Mouse (Mus musculus): Measurements from ENCODE around the gene Tcn2. TPM values are rescaled to one million over a fixed set of nuclear protein-coding genes. Genes with fewer than 3 reads are reported as not detected.

Gene Tcn2
- polyA plus RNA-seq (2012; rRNA removed): 28.0 and 31.7 TPM in 2 replicates

DNA sequence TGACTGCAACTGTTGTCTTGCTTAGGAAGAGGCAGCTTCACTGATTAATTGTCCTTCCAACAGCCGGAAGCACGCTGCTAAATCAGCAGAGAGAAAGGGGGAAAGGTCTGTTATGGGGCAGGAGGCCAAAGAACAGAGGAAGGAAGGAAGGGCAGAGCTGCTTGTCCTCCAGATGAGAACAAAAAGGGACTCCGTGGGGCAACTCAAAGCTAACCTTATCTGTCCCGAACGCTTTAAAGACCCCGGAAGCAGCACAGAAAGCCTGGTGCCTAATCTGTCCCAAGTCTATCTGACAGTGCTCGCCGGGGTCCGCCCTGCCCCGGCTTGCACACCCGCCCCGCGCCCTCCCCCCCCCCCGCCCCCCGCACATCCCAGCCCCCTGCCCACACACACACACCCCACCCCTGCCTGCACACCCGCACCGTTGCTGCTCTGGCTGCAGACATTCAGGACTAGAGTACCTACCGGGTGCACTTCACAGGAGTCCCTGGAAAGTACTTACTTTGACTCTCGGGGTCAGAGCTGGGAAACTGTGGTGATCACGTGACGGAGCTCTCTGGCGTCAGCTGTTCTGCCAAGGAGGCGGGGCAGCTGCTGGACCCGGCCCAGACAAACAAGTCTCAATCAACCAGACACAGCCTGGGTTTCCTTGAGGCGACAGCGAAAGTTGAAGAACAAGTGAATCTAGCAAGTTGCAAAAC lies at the start of gene Tcn2:
Tcn2 (minus strand) TSS at position 649 of the 701 bp plus-strand sequence.
- Histone ChIP-seq H3K4me3 (replicated peaks; ENCODE audit: insufficient read depth, low read depth, low read length) (peak within 1 kb of the TSS; percentile 19), H3K27me3 (ENCODE audit: control insufficient read depth, insufficient read depth, low read length) (no peaks in the 10 kb centered on the region), H3K4me1 (ENCODE audit: control insufficient read depth, insufficient read depth, low read length) (no peaks in the 10 kb centered on the region), H3K27ac (ENCODE audit: insufficient read depth, low read length) (no peak within 1 kb of the TSS)
- no peak for TF ChIP-seq CTCF (IDR thresholded peaks at IDR 0.05; ENCODE audit: borderline replicate concordance, insufficient read depth, low read depth, low read length)
- no peak for TF ChIP-seq POLR2A (IDR thresholded peaks at IDR 0.05; ENCODE audit: borderline replicate concordance, insufficient read depth, low read length)
- peak; percentile 36 to 45 for DNase-seq
- under 1% methylated on average over 26 of the region's 26 CpGs for WGBS

DNA sequence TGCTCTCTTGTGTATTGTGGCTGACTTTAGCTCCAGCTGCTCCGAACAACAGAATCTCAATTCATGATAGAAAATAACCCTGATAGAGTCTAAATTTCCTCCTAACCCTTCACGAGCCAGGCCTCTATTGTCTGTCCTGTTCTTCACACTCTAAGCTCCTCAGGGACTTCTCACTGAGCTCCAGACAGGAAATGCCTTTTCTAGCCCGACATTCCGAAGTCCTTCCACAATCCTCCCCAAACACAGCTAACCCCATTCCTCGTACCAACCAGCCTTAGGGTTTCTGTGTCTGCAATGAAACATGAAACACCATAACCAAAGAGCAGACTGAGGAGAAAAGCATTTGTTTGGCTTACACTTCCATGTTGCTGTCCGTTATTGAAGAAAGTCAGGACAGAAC lies 49.6 kb upstream of the Tcn2 start:
- 80% methylated on average over 6 of the region's 6 CpGs for WGBS
- H3K4me1 ChIP-seq (ENCODE audit: control insufficient read depth, insufficient read depth, low read length): no peaks in the 10 kb centered on the region
- H3K27ac ChIP-seq (ENCODE audit: insufficient read depth, low read length): no peak overlapping the region
- no peak for DNase-seq
- H3K4me3 ChIP-seq (replicated peaks; ENCODE audit: insufficient read depth, low read depth, low read length): no peak overlapping the region
- TF ChIP-seq CTCF (IDR thresholded peaks at IDR 0.05; ENCODE audit: borderline replicate concordance, insufficient read depth, low read depth, low read length) (no peak), POLR2A (IDR thresholded peaks at IDR 0.05; ENCODE audit: borderline replicate concordance, insufficient read depth, low read length) (no peak)
- H3K27me3 ChIP-seq (ENCODE audit: control insufficient read depth, insufficient read depth, low read length): no peaks in the 10 kb centered on the region; the same call in 1 of the 2 replicates

DNA sequence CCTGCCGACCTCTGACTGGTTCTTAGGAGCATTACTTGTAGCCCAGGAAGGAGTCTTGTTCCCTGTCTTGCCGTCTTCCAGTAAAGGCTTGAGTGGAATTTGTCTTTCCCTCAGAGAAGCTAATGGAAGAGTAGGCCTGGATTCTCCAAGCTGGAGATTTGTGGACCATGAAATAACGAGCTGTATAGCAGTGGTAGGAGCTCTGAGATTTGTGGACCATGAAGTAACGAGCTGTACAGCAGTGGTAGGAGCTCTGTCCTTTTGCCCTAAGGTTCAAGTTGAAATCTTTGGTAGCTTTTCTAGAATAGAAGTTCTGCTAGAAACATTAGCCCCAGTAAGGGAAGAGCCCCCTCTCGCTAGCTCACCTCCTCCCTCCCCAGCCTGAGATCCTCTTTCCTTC lies 46.5 kb upstream of the Tcn2 start:
- no peak overlapping the region for H3K4me3 ChIP-seq (replicated peaks; ENCODE audit: insufficient read depth, low read depth, low read length)
- no peak for DNase-seq
- no peak overlapping the region for H3K27ac ChIP-seq (ENCODE audit: insufficient read depth, low read length)
- 95% methylated on average over 5 of the region's 5 CpGs for WGBS
- TF ChIP-seq POLR2A (IDR thresholded peaks at IDR 0.05; ENCODE audit: borderline replicate concordance, insufficient read depth, low read length) (no peak), CTCF (IDR thresholded peaks at IDR 0.05; ENCODE audit: borderline replicate concordance, insufficient read depth, low read depth, low read length) (no peak)
- H3K4me1 ChIP-seq (ENCODE audit: control insufficient read depth, insufficient read depth, low read length): no peaks in the 10 kb centered on the region
- H3K27me3 ChIP-seq (ENCODE audit: control insufficient read depth, insufficient read depth, low read length): no peaks in the 10 kb centered on the region

GRCm38 (mm10) chr11:3976678-3977077 lies 44.7 kb upstream of the Tcn2 start, which contains the start of gene 4930556J24Rik:
TSS of gene 4930556J24Rik (minus strand) at chr11:3976778.
- Histone ChIP-seq H3K27ac (ENCODE audit: insufficient read depth, low read length) (no peak within 1 kb of the TSS), H3K27me3 (ENCODE audit: control insufficient read depth, insufficient read depth, low read length) (no peaks in the 10 kb centered on the region), H3K4me3 (replicated peaks; ENCODE audit: insufficient read depth, low read depth, low read length) (no peak within 1 kb of the TSS), H3K4me1 (ENCODE audit: control insufficient read depth, insufficient read depth, low read length) (no peaks in the 10 kb centered on the region)
- TF ChIP-seq CTCF (IDR thresholded peaks at IDR 0.05; ENCODE audit: borderline replicate concordance, insufficient read depth, low read depth, low read length): no peak
- no peak for TF ChIP-seq POLR2A (IDR thresholded peaks at IDR 0.05; ENCODE audit: borderline replicate concordance, insufficient read depth, low read length)
- DNase-seq: no peak
- 96% methylated on average over 6 of the region's 6 CpGs for WGBS

DNA sequence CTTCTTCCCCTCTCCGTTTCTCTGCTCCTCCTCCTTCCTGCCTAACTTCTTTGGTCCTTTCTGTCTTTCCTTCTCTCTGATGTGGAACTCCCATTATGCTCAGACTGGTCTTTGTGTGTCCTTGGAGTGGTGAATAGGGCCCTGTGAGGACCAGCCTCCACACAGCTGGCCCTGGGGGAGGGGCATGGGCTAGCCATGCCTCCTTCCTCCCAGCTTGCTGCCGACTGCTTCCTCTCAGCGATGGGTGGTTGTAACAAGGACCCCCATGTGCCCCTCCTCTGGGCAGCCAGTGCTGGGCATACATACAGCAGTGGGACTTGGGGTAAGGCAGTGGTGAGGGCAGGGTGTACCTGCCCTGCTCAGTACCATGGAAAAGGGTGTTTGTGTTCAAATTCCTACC lies 42.4 kb upstream of the Tcn2 start:
- no peaks in the 10 kb centered on the region; the same call in 1 of the 2 replicates for H3K27me3 ChIP-seq (ENCODE audit: control insufficient read depth, insufficient read depth, low read length)
- H3K27ac ChIP-seq (ENCODE audit: insufficient read depth, low read length): no peak overlapping the region
- 57% methylated on average over 3 of the region's 3 CpGs for WGBS
- TF ChIP-seq POLR2A (IDR thresholded peaks at IDR 0.05; ENCODE audit: borderline replicate concordance, insufficient read depth, low read length): no peak
- TF ChIP-seq CTCF (IDR thresholded peaks at IDR 0.05; ENCODE audit: borderline replicate concordance, insufficient read depth, low read depth, low read length): no peak
- no peak for DNase-seq
- H3K4me1 ChIP-seq (ENCODE audit: control insufficient read depth, insufficient read depth, low read length): no peaks in the 10 kb centered on the region
- no peak overlapping the region for H3K4me3 ChIP-seq (replicated peaks; ENCODE audit: insufficient read depth, low read depth, low read length)

DNA sequence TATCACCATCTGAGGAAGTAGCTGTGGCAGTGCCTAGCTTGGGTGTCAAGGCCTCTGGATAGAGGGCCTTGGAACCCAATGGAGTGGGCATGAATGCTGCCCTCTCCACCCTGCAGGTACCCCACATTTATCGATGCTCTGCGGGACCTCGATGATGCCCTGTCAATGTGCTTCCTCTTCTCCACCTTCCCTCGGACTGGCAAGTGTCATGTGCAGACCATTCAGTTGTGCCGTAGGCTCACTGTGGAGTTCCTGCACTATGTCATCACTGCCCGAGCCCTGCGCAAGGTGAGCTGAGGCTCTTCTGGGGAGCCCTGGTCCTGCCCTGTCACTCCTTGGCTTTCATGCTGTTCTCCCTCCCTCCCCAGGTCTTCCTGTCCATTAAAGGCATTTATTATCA lies 41.1 kb upstream of the Tcn2 start:
- Histone ChIP-seq H3K4me1 (ENCODE audit: control insufficient read depth, insufficient read depth, low read length) (no peaks in the 10 kb centered on the region), H3K27ac (ENCODE audit: insufficient read depth, low read length) (no peak overlapping the region), H3K27me3 (ENCODE audit: control insufficient read depth, insufficient read depth, low read length) (no peaks in the 10 kb centered on the region; the same call in 1 of the 2 replicates), H3K4me3 (replicated peaks; ENCODE audit: insufficient read depth, low read depth, low read length) (no peak overlapping the region)
- 91% methylated on average over 7 of the region's 7 CpGs for WGBS
- TF ChIP-seq POLR2A (IDR thresholded peaks at IDR 0.05; ENCODE audit: borderline replicate concordance, insufficient read depth, low read length): no peak
- TF ChIP-seq CTCF (IDR thresholded peaks at IDR 0.05; ENCODE audit: borderline replicate concordance, insufficient read depth, low read depth, low read length): no peak
- DNase-seq: no peak

DNA sequence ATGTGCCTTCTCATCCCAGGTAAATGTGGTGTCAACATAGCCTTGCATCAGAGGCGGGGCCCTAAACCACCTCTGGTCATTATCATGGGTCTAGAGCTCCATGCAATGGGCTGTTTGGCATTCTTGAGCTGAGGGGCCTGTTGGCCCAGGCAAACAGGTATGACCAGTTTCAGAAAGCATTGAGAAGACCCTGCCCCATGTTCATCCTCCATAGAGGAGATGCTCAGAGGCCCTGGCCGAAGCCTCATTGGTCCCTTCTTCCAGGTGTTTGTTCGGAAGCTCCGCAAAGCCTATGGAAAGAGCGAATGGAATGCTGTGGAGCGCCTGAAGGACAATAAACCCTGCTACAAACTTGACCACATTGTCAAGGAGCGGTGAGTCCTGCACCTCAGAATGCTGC lies 38.4 kb upstream of the Tcn2 start:
- peak in 1 of 2 experiments; percentile 2 for DNase-seq
- Histone ChIP-seq H3K27ac (ENCODE audit: insufficient read depth, low read length) (no peak overlapping the region), H3K4me3 (replicated peaks; ENCODE audit: insufficient read depth, low read depth, low read length) (no peak overlapping the region), H3K4me1 (ENCODE audit: control insufficient read depth, insufficient read depth, low read length) (no peaks in the 10 kb centered on the region; the same call in 1 of the 2 replicates), H3K27me3 (ENCODE audit: control insufficient read depth, insufficient read depth, low read length) (no peaks in the 10 kb centered on the region; the same call in 1 of the 2 replicates)
- WGBS: 97% methylated on average over 7 of the region's 7 CpGs
- no peak for TF ChIP-seq POLR2A (IDR thresholded peaks at IDR 0.05; ENCODE audit: borderline replicate concordance, insufficient read depth, low read length)
- no peak for TF ChIP-seq CTCF (IDR thresholded peaks at IDR 0.05; ENCODE audit: borderline replicate concordance, insufficient read depth, low read depth, low read length)

GRCm38 (mm10) chr11:3969837-3970236 lies 37.9 kb upstream of the Tcn2 start:
- no peak overlapping the region for H3K27ac ChIP-seq (ENCODE audit: insufficient read depth, low read length)
- TF ChIP-seq POLR2A (IDR thresholded peaks at IDR 0.05; ENCODE audit: borderline replicate concordance, insufficient read depth, low read length): no peak
- TF ChIP-seq CTCF (IDR thresholded peaks at IDR 0.05; ENCODE audit: borderline replicate concordance, insufficient read depth, low read depth, low read length): no peak; the same call in 1 of the 2 replicates
- WGBS: 58% methylated on average over 3 of the region's 3 CpGs
- no peak overlapping the region for H3K4me3 ChIP-seq (replicated peaks; ENCODE audit: insufficient read depth, low read depth, low read length)
- peak in 1 of 2 experiments; percentile 10 for DNase-seq
- H3K4me1 ChIP-seq (ENCODE audit: control insufficient read depth, insufficient read depth, low read length): no peaks in the 10 kb centered on the region; the same call in 1 of the 2 replicates
- no peaks in the 10 kb centered on the region; the same call in 1 of the 2 replicates for H3K27me3 ChIP-seq (ENCODE audit: control insufficient read depth, insufficient read depth, low read length)

Data from cerebellum, adult 2 months (tissue).